Mouse (Mus musculus): ENCODE results near the gene Tuba3a. TPM values are rescaled to one million over a fixed set of nuclear protein-coding genes. Genes with fewer than 3 reads are reported as not detected.

The Tuba3a gene
- polyA plus RNA-seq (2017; shearing (Covaris generic)), result 1.3 TPM

DNA sequence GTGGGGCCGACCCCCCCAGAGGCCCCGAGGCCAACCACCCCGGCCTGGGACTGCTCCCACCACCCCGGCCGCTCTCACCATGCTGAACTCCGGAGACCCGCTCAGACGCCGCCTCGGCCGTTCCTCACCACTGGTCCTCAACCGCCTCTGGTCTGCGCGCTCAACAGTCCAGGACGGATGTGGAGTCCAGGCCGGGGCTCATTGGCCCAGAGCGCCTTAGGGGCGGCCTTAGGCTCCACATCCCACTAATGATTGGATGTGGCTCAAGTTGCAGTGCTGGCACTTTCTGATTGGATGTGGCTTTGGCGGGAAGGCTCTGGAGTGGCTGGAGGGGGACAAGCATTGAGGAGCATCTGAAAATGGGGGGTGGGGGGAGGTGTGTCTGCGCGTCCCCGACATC, at the start of gene Tuba3a:
Tuba3a (minus strand) TSS at position 153 of the 400 bp plus-strand sequence.

DNA sequence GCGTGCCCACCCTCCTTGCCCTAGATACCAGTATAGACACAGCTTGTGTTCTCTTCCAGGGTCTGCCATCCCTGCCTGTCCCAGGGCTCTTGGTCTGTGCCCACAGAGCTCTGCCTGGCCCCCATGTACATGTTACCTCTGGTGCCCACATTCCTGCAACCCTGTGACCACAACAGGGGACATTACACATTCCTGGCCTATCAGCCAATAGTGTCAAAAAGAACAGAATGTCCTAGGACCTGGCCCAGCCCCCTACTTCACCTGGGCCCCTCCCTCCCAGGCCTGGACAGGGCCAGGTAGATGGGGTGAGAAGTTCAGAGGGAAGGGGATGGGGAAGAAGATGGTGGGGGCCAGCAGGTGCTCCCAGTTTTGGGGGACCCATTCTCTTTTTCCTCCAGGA, 34.5 kb upstream of the Tuba3a start, which contains the start of gene Scnn1a:
Scnn1a (plus strand) TSS at position 337 of the 400 bp plus-strand sequence.

DNA sequence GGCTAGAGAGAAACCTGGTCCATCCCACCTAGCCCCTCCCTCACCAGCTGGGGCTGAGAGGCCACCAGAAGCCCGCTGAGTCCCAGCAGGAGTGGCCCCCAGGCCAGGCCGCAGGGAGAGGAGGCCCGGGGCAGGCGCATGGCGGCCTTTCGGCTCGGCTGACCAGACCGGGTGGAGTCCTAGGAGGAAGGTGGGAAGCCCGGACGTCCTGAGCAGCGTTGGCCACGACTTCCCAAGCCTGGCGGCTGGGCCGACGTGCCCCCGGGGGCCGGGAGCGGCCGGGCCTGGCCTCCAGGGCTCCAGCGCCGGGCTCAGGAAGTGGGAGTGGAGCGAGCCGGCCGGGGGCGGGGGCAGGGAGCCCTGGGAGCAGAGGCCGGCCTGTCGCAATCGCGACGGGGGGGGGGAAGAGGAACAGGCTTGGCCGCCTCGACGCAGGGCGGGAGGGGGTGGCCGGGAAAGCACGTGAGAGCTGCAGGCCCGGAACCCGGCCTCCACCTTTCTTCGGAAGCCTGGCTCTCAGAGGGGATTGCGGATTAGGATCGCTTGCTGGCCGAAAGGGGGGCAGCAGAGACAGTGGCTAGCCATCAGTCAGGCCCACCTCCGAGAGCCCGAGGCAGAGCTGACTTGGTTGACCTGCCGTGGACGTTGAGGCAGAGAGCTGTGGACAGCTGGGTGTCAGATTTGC, 27.8 kb upstream of the Tuba3a start, which contains the start of gene Ltbr:
Ltbr (minus strand) TSS at position 340 of the 685 bp plus-strand sequence.

DNA sequence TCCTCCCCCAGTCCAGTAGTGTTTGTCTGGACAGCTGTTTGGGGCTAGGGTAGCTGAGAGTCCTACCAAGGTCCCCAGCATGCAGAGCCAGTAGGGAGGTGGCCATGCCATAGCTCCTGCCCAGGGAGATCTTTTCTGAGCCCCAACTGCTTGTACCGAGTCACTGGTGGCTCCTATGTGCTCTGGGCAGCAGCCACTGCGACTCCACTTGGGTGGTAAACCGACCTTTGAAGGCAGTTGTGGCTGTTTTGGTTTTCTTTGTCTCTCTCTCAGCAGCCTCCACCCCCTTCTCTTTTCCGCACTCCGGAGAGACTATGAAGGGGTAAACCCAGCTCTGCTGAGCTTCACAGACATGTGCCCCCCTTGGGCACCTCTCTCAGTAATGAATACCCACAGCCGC, 49.1 kb downstream of the Tuba3a start, which contains the start of gene Cd27:
Cd27 (minus strand) TSS at position 229 of the 400 bp plus-strand sequence.

GRCm38 (mm10) chr6:125231117-125232044, 54.5 kb downstream of the Tuba3a start, which contains the start of gene Tapbpl:
Gene Tapbpl (minus strand): TSS chr6:125231860.

Other genes starting within 250 kb of the Tuba3a start
- gene Ing4, start 246.3 kb downstream of the Tuba3a start, polyA plus RNA-seq (2017; shearing (Covaris generic)), result 98.8 TPM
- gene Acrbp, start 236.4 kb downstream of the Tuba3a start, polyA plus RNA-seq (2017; shearing (Covaris generic)), result 18.6 TPM
- gene Lpar5, start 218.1 kb downstream of the Tuba3a start, polyA plus RNA-seq (2017; shearing (Covaris generic)), result 22.7 TPM
- gene Chd4, start 190.1 kb downstream of the Tuba3a start, polyA plus RNA-seq (2017; shearing (Covaris generic)), result 61.1 TPM
- 54.0 TPM for gene Nop2, start 154.1 kb downstream of the Tuba3a start, polyA plus RNA-seq (2017; shearing (Covaris generic))
- 24.0 TPM for gene Iffo1, start 140.8 kb downstream of the Tuba3a start, polyA plus RNA-seq (2017; shearing (Covaris generic))
- 231 TPM for gene Gapdh, start 119.6 kb downstream of the Tuba3a start, polyA plus RNA-seq (2017; shearing (Covaris generic))
- gene Ncapd2, start 94.3 kb downstream of the Tuba3a start, polyA plus RNA-seq (2017; shearing (Covaris generic)), result 23.5 TPM
- gene Mrpl51, start 94.2 kb downstream of the Tuba3a start, polyA plus RNA-seq (2017; shearing (Covaris generic)), result 89.7 TPM
- gene Vamp1, start 70.5 kb downstream of the Tuba3a start, polyA plus RNA-seq (2017; shearing (Covaris generic)), result 56.3 TPM
- gene Tapbpl, start 54.2 kb downstream of the Tuba3a start, polyA plus RNA-seq (2017; shearing (Covaris generic)), result 105 TPM
- 602 TPM for gene Cd27, start 49.0 kb downstream of the Tuba3a start, polyA plus RNA-seq (2017; shearing (Covaris generic))
- 0.17 TPM for gene Ltbr, start 27.8 kb upstream of the Tuba3a start, polyA plus RNA-seq (2017; shearing (Covaris generic))
- 0.22 TPM for gene Scnn1a, start 34.6 kb upstream of the Tuba3a start, polyA plus RNA-seq (2017; shearing (Covaris generic))
- 40.9 TPM for gene Tnfrsf1a, start 63.3 kb upstream of the Tuba3a start, polyA plus RNA-seq (2017; shearing (Covaris generic))
- gene Plekhg6, start 94.8 kb upstream of the Tuba3a start, polyA plus RNA-seq (2017; shearing (Covaris generic)), result 0.12 TPM
- gene Cd9, start 208.7 kb upstream of the Tuba3a start, polyA plus RNA-seq (2017; shearing (Covaris generic)), result 130 TPM

All from CD4-positive, CD25-positive, alpha-beta regulatory T cell (primary cell).